Mouse (Mus musculus) embryo, embryonic 11.5 days (tissue): Measurements from ENCODE around the gene Zmiz1.

ENCODE experiments used
- DNase-seq: peaks from one replicate; pipeline ENCODE4 v3.0.0-alpha.2; 2012; ENCODE audit warnings: low read depth, low spot score

Gene Zmiz1

DNA sequence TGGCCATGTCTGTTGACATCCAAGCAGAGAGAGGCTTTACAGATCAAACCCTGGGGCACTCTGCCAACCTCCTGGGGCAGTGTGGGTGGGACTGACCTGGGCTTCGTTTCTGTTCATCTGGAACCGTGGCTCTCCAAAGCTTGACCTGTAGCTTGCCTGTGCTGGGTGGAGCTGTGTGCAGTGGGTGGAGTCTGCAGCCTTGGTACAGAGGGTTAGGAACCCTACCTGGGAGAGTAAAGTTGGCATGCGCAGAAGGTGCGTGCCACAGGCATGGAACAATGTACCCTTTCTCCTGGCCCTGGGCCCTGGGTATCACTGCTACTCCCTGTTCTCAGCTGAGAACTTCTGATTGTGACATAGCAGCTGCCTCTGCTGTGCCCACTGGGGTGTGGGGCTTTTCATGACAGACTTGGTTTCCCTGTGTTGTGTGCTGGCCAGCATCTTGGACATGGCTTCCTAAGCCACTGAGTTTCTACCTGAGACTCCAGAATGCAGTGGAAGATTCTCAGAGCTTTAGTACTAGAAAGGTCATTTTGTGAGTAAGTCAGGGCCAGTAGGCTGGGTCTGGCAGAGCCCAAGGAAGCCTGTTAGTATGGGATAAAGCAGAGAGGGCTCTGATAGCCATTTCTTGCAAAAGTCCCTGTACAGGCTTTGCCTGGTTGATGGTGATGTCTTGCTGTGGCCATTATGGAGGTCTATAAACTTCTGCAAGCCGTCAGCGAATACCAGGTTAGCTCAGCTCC is 30.5 kb downstream of the Zmiz1 start:
- DNase-seq: no peak

DNA sequence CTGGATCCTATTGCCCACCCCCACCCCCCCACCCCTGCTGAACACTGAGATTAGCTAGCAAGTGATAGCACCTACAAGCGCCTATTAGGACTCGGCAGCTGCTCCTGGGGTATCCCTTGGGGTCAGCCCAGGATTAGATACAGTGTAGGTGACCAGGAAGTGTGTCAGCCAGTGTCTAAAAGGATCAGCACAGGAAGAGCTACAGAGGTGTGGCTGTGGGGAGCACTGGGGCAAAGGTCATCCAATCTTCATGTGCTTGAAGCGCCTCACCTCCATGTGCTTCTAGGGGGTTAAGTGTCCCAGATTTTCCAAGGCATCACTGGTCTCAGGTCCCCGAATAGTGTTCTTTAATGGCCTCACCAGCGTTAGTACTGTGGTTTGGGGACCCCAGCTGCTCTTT is 33.0 kb downstream of the Zmiz1 start:
- no peak for DNase-seq

DNA sequence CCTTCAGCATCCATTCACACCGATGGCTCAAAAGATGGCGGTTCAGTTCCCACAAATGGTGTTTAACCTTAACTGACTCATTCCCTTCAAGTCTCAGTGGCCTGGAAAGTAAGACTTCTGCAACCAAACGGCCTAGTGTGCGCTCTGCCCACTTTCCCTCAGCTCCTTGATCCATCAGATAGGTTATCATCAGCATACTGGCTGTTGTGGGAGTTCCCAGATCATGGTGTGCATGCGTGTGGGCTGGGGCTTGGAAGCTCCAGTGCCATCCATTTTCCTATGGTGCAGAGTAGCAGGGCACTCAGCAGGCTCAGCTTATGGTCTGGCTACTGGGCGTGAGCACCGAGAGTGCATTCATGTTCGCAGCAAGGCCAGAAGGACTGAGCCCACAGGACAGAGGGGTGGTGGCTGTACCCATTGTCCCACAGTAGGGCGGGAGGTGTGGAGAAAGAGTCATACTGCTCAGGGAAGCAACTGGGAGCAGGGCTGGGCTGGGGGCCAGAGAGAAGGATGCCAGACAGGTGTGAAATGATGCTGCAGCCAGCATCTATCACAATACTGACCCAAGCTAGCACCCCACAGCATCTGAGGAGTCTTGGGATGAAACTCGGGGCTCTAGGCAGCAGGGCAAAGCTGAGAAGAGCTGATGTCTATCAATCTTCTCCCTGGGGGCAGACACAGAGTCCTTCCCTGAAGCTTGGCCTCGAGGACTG is 33.7 kb downstream of the Zmiz1 start:
- no peak for DNase-seq

DNA sequence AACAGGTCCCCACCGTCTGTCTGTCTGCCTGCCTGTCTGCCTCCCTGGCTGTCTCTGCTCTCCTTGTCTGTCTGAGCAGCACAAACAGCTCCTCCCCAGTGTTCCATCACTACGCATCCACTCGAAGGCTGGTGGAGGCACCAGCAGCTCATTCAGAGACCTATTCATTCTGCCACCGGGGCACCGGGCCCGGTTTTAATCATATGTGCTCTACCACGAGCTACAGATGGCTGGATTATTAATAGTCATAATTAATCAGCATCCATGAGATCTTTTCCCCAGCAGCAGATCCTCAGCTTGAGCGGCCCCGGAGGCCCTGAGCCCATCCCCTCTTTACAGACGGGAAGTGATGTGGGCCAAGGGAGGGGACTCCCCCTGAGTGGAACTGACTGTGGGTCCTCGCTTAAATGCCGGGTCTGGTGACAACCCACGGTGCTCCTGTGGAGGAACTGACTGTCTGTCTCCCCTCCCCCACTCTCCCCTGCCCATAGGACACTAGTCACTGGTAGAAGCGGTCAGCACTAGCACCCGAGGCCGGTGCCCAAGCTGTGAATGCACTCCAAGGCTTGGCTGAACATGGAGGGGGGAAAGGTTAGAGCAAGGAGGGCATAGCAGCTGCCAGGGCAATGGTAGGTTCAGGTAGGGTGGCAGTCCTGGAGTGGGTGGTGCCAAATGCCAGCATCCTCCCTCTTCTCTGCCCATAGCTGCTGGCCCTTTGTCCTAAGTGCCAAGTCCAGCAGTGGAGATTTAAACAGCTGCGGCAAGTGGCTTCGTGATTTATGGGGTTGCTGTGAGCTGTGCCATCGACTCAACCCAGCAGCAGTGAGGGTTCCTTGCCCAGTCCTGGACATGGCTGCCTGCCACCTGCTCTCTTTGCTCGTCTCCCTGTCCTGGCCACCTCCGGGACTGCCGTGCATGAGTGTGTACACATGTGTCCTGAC is 34.6 kb downstream of the Zmiz1 start:
- DNase-seq: no peak

DNA sequence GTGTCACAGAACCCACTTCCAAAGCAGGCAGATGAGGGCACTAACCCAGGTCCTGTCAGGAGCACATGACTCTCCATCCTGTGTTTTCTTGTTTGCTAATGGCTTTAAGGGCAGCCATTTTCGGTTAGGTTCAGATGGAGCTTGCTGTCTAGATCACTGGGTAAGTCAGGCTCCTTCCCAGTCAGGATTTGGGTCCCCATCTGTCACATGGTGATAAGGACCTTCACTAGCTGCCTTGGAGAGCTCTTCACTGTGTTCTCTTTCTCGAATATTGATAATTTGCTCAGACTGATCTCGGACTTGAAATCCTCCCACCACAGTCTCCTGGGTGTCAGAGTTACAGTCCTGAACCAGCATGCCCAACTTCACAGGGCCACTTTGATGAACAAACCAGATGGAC is 35.8 kb downstream of the Zmiz1 start:
- DNase-seq: no peak

DNA sequence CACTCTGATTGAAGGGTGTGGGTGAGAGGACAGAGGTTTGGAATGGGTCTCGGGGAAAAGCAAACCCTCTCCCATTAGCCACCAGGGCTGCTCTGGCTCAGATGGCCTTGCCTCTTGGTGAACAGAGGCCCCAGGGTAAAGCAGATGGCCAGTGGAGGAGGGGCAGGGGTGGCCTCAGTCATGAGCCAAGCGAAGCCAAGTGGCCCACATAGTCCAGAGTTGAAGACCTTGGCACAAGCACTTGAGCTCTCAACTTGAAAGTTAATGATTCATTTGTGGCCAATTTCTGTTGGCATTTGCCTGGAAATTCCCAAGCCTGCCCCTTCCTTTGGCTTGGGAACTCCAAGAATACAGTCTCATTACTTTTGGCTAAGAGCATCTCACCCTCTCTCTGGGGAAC is 37.1 kb downstream of the Zmiz1 start:
- no peak for DNase-seq

DNA sequence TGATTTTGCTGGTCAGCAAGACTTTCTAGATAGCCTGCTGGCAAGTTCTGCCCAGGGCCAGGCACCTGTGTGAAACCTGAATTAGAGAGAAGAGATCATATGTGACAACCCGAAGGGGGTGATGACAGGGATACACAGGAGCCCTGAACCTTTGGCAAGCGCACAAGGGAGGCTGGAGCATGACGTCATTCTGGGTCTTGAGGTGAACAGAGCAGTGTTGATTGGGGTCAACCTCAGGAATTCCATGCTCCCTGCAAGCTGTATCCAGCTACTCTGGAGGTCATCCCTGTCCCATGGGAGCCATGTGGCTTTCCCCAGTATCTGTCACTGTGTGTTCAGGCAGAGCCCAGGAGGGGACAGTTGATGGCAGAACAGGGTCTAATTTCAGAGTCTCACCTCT is 38.0 kb downstream of the Zmiz1 start:
- no peak for DNase-seq

DNA sequence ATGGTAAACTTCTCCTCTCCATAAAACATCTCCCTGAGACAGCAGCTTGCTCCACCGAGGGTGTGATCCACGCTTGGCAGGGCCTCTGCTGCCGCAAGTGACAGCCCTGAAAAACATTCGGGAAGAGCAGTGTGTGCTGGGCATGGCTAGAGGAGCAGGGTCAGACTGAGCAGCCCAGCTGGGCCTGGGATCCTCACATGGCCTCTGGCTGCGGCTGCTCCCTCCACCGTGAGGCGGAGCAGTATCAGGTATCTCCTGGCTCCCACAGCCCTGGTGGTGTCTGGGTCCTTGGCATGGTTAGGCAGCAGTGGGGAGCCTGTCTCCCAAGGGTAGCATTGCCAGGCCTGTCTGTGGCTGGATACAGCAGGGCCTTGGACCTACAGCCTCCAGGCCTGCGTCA is 38.6 kb downstream of the Zmiz1 start:
- no peak for DNase-seq

DNA sequence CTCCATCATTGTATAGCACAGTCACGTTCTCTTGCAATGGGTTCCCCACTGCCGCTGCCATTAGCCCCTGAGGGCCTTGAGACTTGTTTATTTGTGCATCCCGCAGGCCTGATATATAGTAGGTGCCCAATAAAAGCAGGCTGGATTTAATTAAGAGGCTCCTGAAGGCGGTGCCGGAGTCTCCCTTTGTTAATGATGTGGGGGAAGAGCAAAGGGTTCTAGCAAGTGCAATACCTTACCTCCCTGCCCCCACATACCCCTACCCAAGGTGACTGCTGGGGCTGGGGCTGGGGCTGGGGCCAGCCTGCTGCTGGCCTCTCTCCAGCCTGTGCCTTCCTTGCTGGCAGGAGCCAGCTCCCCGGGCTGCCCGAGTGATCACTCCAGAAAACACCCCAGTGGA is 39.4 kb downstream of the Zmiz1 start:
- DNase-seq: no peak

DNA sequence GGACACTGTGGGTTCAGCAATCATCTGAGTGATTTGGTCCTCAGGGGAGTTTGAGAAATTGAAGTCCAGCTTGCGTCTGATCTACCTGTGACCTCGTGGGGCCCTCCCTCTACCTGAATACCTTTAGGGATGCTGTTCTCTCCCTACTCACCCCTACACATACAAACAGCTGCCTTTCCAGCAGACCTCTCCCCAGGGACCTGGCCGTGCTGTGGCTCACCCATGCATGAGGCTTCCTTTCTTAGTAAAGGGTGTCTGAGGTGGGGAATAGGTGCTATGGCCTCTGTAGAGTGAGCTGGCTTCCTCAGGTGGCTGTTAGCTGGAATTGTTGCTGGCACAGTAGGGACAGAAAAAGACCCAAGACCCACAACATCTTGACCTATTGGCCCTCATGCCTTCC is 40.5 kb downstream of the Zmiz1 start:
- DNase-seq: no peak

DNA sequence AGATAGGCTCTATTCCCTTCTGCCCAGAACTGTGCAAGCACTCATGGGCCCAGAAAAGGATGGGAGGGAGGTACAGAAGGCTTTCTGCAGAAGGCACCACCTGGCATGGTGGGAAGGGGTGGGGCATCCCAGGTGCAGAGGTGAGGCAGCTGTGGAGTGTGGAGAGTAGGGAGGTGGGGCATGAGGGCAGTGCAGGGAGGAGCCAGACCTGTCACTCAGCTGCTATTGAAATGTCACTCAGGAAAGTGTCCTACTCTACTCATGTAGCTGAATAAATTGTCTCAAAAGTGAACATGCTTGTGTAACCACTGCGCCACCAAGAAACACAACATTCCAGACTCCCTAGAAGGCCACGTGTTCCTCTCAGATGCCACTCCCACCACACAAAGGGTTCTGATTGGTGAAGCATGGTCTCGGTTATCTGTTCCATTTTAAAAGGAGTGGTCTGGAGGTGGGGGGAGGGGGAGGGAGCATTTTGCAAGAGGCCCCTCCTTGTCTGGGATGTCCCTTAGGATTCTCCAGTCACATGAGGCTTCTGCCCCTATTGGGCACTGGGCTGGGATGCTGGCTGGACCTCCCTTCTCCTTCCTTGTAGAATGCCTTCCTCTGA is 41.6 kb downstream of the Zmiz1 start:
- DNase-seq: no peak

DNA sequence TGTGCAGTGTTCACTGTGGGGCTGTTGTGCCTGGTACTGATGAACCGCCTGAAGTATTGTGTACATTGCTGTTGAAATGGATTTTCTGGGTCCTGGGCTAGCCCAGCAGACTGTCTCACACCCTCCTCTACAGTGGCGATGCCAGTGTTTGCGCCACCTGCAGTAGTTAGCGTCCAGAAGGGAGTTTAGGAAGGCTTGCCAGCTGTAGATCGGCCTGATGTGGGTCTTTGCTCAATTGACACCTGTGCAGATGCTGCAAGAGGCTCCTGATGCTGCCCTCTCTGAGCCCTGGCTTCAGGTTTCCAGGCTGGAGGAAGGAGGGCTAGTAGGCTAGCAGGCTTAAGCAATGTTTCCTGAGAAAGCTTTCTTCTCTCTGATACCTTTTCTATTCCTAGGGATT is 42.5 kb downstream of the Zmiz1 start:
- DNase-seq: no peak

DNA sequence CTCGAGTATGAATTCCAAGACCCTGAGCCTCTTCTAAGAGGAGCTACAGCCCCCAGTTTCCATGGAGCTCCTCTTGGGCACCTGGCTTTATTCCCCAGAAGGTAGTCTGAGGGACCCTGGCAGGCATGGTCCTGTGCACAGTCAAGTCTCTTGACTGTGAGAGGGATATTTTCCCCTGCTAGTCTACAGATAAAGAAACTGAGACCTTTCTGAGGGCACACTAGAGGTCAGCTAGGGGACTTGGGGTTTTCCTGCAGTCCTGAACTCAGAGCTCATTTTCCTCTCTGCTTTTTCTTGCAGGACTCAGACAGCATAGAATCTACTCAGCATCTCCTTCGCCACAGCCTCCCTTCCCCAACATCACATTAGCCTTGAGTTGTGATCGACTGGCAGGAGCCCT is 43.4 kb downstream of the Zmiz1 start:
- no peak for DNase-seq

DNA sequence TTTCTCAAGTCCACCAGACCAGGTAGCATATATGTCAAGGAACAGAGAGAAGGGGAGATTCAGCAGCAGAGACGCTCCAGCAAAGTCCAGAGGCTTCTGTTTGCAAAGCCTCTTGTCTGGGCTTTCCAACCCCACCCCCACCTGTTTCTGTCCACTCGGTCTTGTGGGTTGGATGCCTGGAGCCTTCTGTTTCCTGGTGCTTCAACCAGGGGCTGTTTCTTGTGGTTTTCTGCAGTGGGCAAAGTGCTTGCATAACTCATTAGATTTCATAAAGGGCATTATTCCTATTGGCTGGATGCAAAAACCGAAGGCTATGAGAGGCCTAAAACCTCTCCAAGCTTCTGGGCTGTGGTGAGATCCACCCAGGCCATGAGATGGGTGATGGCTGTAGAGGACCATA is 45.3 kb downstream of the Zmiz1 start:
- no peak for DNase-seq

DNA sequence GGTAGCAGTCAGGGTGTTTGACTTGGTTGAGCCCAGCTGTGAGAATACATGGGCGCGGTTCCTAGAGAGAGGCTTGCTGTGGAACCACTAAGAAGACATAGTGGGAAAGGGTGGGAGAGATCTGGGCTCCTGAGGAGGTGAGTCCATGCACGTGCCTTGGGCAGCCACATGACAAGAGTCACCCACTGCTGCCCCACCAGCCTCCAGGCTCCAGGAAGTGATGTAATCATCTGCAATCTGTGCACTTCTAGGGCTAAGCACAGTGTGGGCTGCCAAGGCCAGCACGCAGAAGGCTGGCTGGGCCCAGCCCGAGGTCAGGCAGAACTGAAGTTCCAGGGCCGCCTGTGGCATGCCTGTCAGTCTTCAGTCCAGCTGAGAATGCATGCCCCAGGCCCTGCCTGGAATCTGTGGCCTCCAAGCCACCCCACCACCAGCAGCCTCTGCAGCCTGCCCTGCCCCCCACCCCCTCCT is 46.3 kb downstream of the Zmiz1 start:
- no peak for DNase-seq

DNA sequence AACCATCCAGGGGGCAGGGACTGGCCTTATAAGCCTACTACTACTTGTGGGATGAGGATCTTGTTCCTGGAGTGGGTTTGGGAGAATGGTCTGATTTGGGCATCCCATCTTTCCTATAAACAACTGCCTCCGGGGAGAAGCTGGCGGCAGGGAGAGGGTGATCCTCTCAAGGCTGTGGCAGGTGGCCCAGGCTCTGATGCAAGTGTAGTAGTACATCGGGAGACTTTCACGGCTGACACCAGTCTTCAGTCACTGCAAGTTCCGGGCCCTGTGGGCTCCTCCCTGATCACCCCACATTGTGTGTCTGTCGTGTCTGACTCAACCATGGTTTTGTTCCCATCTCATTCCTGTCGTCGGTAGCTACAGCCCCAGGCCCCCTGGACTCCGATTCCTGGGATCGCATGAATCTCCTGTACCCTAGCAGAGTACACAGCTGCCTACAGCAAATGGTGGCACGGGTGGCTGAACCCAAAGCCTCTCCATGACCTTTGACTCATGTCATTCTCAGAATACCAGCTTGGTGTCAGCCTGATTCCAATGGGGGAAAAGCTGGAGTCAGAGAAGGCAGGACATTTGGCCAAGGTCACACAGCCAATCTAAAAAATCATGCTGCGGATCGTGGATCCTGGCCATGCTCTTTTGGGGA is 49.2 kb downstream of the Zmiz1 start:
- no peak for DNase-seq

DNA sequence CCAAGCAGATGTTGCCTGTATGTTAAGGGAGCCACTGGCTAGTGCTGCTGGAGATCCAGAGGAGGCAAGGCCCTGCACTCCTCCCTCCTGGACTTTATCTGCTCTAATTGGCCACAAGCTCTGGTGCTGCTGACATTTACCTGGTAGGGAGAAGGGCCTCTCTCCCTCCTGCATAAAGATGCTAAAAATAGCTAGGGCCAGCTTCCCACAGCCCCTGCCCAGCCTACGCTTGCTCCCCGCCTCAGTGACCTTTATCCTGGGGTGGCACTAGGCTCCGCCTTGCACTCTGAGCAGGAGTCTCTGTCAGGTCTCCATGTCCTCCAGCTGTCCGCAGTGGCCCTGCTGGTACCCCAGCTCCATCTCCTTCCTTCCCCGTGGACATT is 49.8 kb downstream of the Zmiz1 start:
- DNase-seq: no peak

DNA sequence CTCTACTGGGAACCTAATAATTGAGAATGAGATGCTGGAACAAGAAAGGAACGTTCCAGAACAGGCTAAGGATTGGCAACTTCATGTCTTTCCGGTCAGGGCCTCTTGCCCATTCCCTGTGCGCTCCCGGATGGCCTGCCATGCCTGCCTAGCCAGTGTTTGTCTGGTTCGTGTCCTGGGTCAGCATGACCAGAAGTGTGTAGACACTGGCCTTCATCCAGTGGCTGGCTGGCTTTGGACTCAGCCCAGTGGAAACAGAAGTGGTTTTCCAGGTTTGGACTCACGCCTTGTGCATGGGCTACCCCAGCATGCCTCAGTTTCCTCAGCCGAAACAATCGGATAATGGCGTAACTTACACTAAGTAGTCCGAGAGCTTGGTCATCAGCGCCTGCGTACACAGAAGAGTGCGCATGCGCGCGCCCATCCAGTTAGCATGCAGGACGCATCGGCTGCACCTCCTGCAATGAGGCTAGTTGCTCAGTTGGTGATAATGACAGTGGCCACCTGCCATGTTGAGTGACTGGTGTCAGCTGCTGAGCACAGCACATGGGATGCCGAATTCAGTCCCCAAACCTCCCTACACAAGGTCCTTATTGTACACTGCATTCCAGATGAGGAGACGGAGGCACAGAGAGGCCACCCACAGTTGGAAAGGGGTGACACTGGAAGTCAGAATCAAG is 50.6 kb downstream of the Zmiz1 start:
- no peak for DNase-seq

DNA sequence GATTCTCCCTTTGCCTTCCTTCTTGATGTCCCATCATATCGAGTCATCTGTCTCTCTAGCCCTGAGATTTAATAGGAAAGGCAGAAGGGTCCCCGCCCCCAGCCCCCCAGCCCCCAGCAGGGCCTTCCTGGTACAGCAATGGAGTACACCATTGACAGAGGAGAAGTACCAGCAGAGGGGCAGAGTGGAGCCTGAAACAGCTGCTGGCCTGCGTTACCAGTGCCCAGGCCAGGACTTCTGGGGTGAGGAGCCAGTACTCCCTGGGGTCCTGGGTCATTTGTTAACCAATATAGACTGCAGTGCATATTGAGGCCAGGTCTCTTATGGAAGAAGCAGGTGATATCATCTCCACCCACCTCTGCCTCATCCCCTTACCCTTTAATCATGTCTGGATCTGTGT is 51.4 kb downstream of the Zmiz1 start:
- no peak for DNase-seq

DNA sequence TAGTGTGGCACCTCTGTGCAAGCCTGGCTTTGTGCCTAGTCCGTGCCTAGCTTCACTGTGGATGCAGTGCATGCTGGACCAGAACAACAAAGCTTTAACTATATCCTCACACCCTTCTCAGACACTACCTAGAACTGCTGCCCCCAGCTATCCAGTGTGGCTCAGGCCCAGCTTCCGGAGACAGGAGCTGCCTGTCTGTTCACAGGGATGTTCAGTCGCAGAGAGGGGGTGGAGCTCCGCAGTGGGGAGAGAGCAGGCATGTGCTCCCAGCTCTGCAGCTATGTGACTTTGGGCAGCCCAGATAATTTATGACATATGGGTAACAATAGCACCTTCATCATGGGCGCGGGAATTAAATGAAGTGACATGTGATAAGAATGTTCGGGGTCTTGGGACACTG is 52.0 kb downstream of the Zmiz1 start:
- DNase-seq: no peak

DNA sequence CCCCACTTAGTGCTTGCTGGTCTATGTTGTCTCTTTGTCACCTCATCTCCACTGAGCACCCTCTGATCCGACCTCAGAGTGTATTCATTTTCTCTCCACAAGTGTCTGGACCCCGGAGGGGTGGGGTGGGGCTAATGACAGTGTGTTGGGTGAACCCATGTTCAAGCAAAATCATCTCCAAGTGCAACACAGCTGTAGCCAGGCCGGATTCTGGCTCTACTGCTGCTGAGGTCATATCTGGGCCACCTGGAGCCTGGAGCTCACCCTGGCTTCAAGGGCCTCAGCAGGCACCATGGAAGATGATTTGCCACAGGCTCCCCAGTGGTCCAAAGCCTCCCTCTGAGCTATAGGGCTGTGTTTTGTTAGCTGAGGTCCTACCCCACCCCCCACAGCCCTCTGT is 52.6 kb downstream of the Zmiz1 start:
- no peak for DNase-seq
